19 mouse cellular contexts compared by ENCODE assay signal in genomic region chr2:30267466-30267865, GRCm38 (mm10). TPM values are rescaled to one million over a fixed set of nuclear protein-coding genes. Genes with fewer than 3 reads are reported as not detected.
A peak's percentile ranks its signal among the peaks of the same experiment; 100 is the strongest.
DNase-seq lines count a peak whose midpoint lies in the region; ATAC-seq and TF ChIP-seq lines count a peak whose summit lies in the region.
"Had no signal": no experiment of that assay in that cellular context is flagged by ENCODE, and none has a peak within 500 bp of the region (broad histone marks: within the 10 kb centered on the region; RNA-seq: fewer than 3 reads in every experiment).

No protein-coding gene starts in this region.

- no peak overlapping the region for H3K27ac ChIP-seq in forebrain, embryonic 12.5 days
- H3K27ac ChIP-seq in forebrain, embryonic 15.5 days (replicated peaks) = no peak overlapping the region
- peak overlapping the region; percentile 95 for H3K27ac ChIP-seq in kidney, embryonic 16.5 days (ENCODE audit: low read length)
- 0 out of 2 replicates have a peak overlapping the region, but pooled peaks have one; percentile 91 for H3K27ac ChIP-seq in cortical plate, adult 2 months (ENCODE audit: insufficient read depth, low read length)
- peak overlapping the region; percentile 91 for H3K27ac ChIP-seq in liver, postnatal 0 days (ENCODE audit: low read depth)

- no peak overlapping the region for H3K4me3 ChIP-seq in forebrain, embryonic 12.5 days (replicated peaks)
- no peak overlapping the region for H3K4me3 ChIP-seq in forebrain, embryonic 15.5 days
- no peak overlapping the region for H3K4me3 ChIP-seq in kidney, embryonic 16.5 days (ENCODE audit: low read length)
- H3K4me3 ChIP-seq in cortical plate, adult 2 months (ENCODE audit: insufficient read depth, low read length) = no peak overlapping the region
- H3K4me3 ChIP-seq in liver, postnatal 0 days (ENCODE audit: low read depth, low read length) = no peak overlapping the region
- H3K4me3 ChIP-seq: neural tube, embryonic 15.5 days had no signal

- no peak for TF ChIP-seq EP300 in liver, postnatal 0 days (IDR thresholded peaks at IDR 0.05; ENCODE audit: low read depth)

- no peak for ATAC-seq in forebrain, embryonic 12.5 days (ENCODE audit: low FRiP score)
- no peak for ATAC-seq in forebrain, embryonic 15.5 days (replicated peaks)
- ATAC-seq in kidney, embryonic 16.5 days (ENCODE audit: low FRiP score, low TSS enrichment) = no peak
- ATAC-seq in liver, postnatal 0 days = no peak

- 94% methylated on average over 2 of the region's 2 CpGs for WGBS in forebrain, embryonic 12.5 days
- WGBS in forebrain, embryonic 15.5 days = 93% methylated on average over 2 of the region's 2 CpGs
- WGBS in kidney, embryonic 16.5 days = 96% methylated on average over 2 of the region's 2 CpGs
- WGBS in liver, postnatal 0 days (ENCODE audit: insufficient replicate concordance) = 87% methylated on average over 2 of the region's 2 CpGs

- DNase-seq in kidney, postnatal 4 days = no peak
- no peak for DNase-seq in liver, postnatal 0 days
- no peak for DNase-seq in layer of hippocampus, postnatal 10 days (ENCODE audit: low spot score in 2 of 2)
- no peak for DNase-seq in layer of hippocampus, postnatal 36 days
- DNase-seq: adrenal gland, adult 2 months; cerebellum, postnatal 10 days; kidney, adult 8-10 months; thymus, postnatal 36 days had no signal

- no peak overlapping the region for H3K4me2 ChIP-seq in forebrain, embryonic 12.5 days
- no peak overlapping the region for H3K4me2 ChIP-seq in forebrain, embryonic 15.5 days (replicated peaks)
- peak overlapping the region; percentile 41; the same call in 1 of the 2 replicates for H3K4me2 ChIP-seq in kidney, embryonic 16.5 days (replicated peaks; ENCODE audit: low read depth, low read length)
- H3K4me2 ChIP-seq in liver, postnatal 0 days (ENCODE audit: low read depth, low read length) = peak overlapping the region; percentile 69; the same call in 1 of the 2 replicates
- H3K4me2 ChIP-seq: neural tube, embryonic 15.5 days had no signal

- peaks cover 24% of the 10 kb centered on the region for H3K4me1 ChIP-seq in forebrain, embryonic 12.5 days
- peaks cover 40% of the 10 kb centered on the region for H3K4me1 ChIP-seq in forebrain, embryonic 15.5 days
- peaks cover 35% of the 10 kb centered on the region for H3K4me1 ChIP-seq in kidney, embryonic 16.5 days (ENCODE audit: insufficient read depth, low read length)
- peaks cover 6% of the 10 kb centered on the region for H3K4me1 ChIP-seq in cortical plate, adult 2 months (ENCODE audit: control insufficient read depth, insufficient read depth, low read length)
- H3K4me1 ChIP-seq in liver, postnatal 0 days (ENCODE audit: insufficient read depth) = peaks cover 44% of the 10 kb centered on the region

- no peak for TF ChIP-seq POLR2A in cortical plate, adult 2 months (IDR thresholded peaks at IDR 0.05; ENCODE audit: extremely low read depth, insufficient read depth, low read length)

- H3K27me3 ChIP-seq in forebrain, embryonic 12.5 days = no peaks in the 10 kb centered on the region
- H3K27me3 ChIP-seq in forebrain, embryonic 15.5 days = no peaks in the 10 kb centered on the region
- no peaks in the 10 kb centered on the region for H3K27me3 ChIP-seq in kidney, embryonic 16.5 days (ENCODE audit: insufficient read depth, low read length)
- no peaks in the 10 kb centered on the region for H3K27me3 ChIP-seq in liver, postnatal 0 days (ENCODE audit: insufficient read depth, low read length)
- H3K27me3 ChIP-seq: neural tube, embryonic 15.5 days had no signal

- H3K9me3 ChIP-seq in forebrain, embryonic 12.5 days = no peaks in the 10 kb centered on the region
- no peaks in the 10 kb centered on the region for H3K9me3 ChIP-seq in forebrain, embryonic 15.5 days
- no peaks in the 10 kb centered on the region for H3K9me3 ChIP-seq in kidney, embryonic 16.5 days (ENCODE audit: low read length)
- no peaks in the 10 kb centered on the region for H3K9me3 ChIP-seq in liver, postnatal 0 days (ENCODE audit: low read length)
- H3K9me3 ChIP-seq: embryonic facial prominence, embryonic 10.5 days; neural tube, embryonic 15.5 days had no signal

- peaks cover 31% of the 10 kb centered on the region for H3K36me3 ChIP-seq in forebrain, embryonic 12.5 days (replicated peaks)
- H3K36me3 ChIP-seq in forebrain, embryonic 15.5 days = peaks cover 23% of the 10 kb centered on the region
- H3K36me3 ChIP-seq in kidney, embryonic 16.5 days (ENCODE audit: insufficient read depth, low read length) = peaks cover 10% of the 10 kb centered on the region
- H3K36me3 ChIP-seq in liver, postnatal 0 days (replicated peaks; ENCODE audit: insufficient read depth, low read length) = peaks cover 20% of the 10 kb centered on the region

- no peak for TF ChIP-seq CTCF in cortical plate, adult 2 months (IDR thresholded peaks at IDR 0.05; ENCODE audit: extremely low read depth, insufficient read depth, low read length)
- TF ChIP-seq CTCF in liver, postnatal 0 days (IDR thresholded peaks at IDR 0.05; ENCODE audit: low read depth) = no peak

- peak overlapping the region; percentile 17; the same call in 1 of the 2 replicates for H3K9ac ChIP-seq in forebrain, embryonic 12.5 days
- H3K9ac ChIP-seq in forebrain, embryonic 15.5 days (replicated peaks) = no peak overlapping the region
- no peak overlapping the region for H3K9ac ChIP-seq in kidney, embryonic 16.5 days (replicated peaks; ENCODE audit: low read length)
- H3K9ac ChIP-seq in liver, postnatal 0 days (replicated peaks) = no peak overlapping the region; the same call in 1 of the 2 replicates
- H3K9ac ChIP-seq: neural tube, embryonic 15.5 days had no signal

RNA-seq across cellular contexts. Expression of gene Phyhd1, which starts 1.5 kb away (rescaled TPM):
- 5.0 and 5.4 TPM in 2 replicates for polyA plus RNA-seq in forebrain, embryonic 12.5 days (2016; fragmentation: Nextera tagmentation; extraction: Ambion mirVana)
- polyA plus RNA-seq in forebrain, embryonic 15.5 days (2015; fragmentation: Nextera tagmentation; extraction: Ambion mirVana) = 7.9 and 8.5 TPM in 2 replicates
- polyA plus RNA-seq in kidney, embryonic 16.5 days (2015; fragmentation: Nextera tagmentation; extraction: Ambion mirVana) = 15.8 and 16.0 TPM in 2 replicates
- polyA plus RNA-seq in cortical plate, adult 2 months (2012; rRNA removed) = 32.2 and 34.1 TPM in 2 replicates
- polyA plus RNA-seq in liver, postnatal 0 days (2015; fragmentation: Nextera tagmentation; extraction: Ambion mirVana) = 19.3 and 23.2 TPM in 2 replicates
- 10 to 100 TPM; 16.9 to 19.2 TPM for total RNA-seq in layer of hippocampus, postnatal 10 days (2021)
- total RNA-seq in layer of hippocampus, postnatal 36 days (2021) = 10 to 100 TPM; 16.8 to 21.9 TPM

RNA-seq across cellular contexts. Expression of gene Gm28038, which starts 13.4 kb away (rescaled TPM):
- polyA plus RNA-seq in forebrain, embryonic 12.5 days (2016; fragmentation: Nextera tagmentation; extraction: Ambion mirVana) = not detected in 2 replicates
- polyA plus RNA-seq in forebrain, embryonic 15.5 days (2015; fragmentation: Nextera tagmentation; extraction: Ambion mirVana) = not detected in 2 replicates
- not detected in 2 replicates for polyA plus RNA-seq in kidney, embryonic 16.5 days (2015; fragmentation: Nextera tagmentation; extraction: Ambion mirVana)
- not detected in 2 replicates for polyA plus RNA-seq in cortical plate, adult 2 months (2012; rRNA removed)
- polyA plus RNA-seq in liver, postnatal 0 days (2015; fragmentation: Nextera tagmentation; extraction: Ambion mirVana) = not detected in 2 replicates
- total RNA-seq in layer of hippocampus, postnatal 10 days (2021) = not detected
- total RNA-seq in layer of hippocampus, postnatal 36 days (2021) = not detected
- total RNA-seq: adrenal gland, adult 2 months; layer of hippocampus, adult 8-10 months; midbrain, postnatal 0 days had no signal
- polyA plus RNA-seq: adrenal gland, adult 2 months; embryonic facial prominence, embryonic 10.5 days; heart, embryonic 14.5 days; hindbrain, embryonic 11.5 days; limb, embryonic 11.5 days; midbrain, postnatal 0 days; neural tube, embryonic 15.5 days had no signal

RNA-seq across cellular contexts. Expression of gene Dolk, which starts 18.7 kb away (rescaled TPM):
- polyA plus RNA-seq in forebrain, embryonic 12.5 days (2016; fragmentation: Nextera tagmentation; extraction: Ambion mirVana) = 25.4 and 25.6 TPM in 2 replicates
- 31.4 and 34.1 TPM in 2 replicates for polyA plus RNA-seq in forebrain, embryonic 15.5 days (2015; fragmentation: Nextera tagmentation; extraction: Ambion mirVana)
- polyA plus RNA-seq in kidney, embryonic 16.5 days (2015; fragmentation: Nextera tagmentation; extraction: Ambion mirVana) = 42.6 and 44.2 TPM in 2 replicates
- polyA plus RNA-seq in cortical plate, adult 2 months (2012; rRNA removed) = 16.7 and 16.9 TPM in 2 replicates
- polyA plus RNA-seq in liver, postnatal 0 days (2015; fragmentation: Nextera tagmentation; extraction: Ambion mirVana) = 14.0 and 14.1 TPM in 2 replicates
- total RNA-seq in layer of hippocampus, postnatal 10 days (2021) = 10 to 100 TPM; 23.8 to 24.4 TPM
- 10 to 100 TPM; 20.9 to 22.2 TPM for total RNA-seq in layer of hippocampus, postnatal 36 days (2021)

RNA-seq across cellular contexts. Expression of gene Nup188, which starts 18.7 kb away (rescaled TPM):
- 42.3 and 47.0 TPM in 2 replicates for polyA plus RNA-seq in forebrain, embryonic 12.5 days (2016; fragmentation: Nextera tagmentation; extraction: Ambion mirVana)
- polyA plus RNA-seq in forebrain, embryonic 15.5 days (2015; fragmentation: Nextera tagmentation; extraction: Ambion mirVana) = 22.0 and 23.5 TPM in 2 replicates
- polyA plus RNA-seq in kidney, embryonic 16.5 days (2015; fragmentation: Nextera tagmentation; extraction: Ambion mirVana) = 37.6 and 47.9 TPM in 2 replicates
- polyA plus RNA-seq in cortical plate, adult 2 months (2012; rRNA removed) = 15.7 and 16.5 TPM in 2 replicates
- polyA plus RNA-seq in liver, postnatal 0 days (2015; fragmentation: Nextera tagmentation; extraction: Ambion mirVana) = 6.2 and 7.5 TPM in 2 replicates
- total RNA-seq in layer of hippocampus, postnatal 10 days (2021) = 10 to 100 TPM; 24.6 to 30.1 TPM
- 10 to 100 TPM; 21.1 to 23.4 TPM for total RNA-seq in layer of hippocampus, postnatal 36 days (2021)

RNA-seq across cellular contexts. Expression of gene Gm28035, which starts 27.1 kb away (rescaled TPM):
- 0.29 and 0.64 TPM in 2 replicates for polyA plus RNA-seq in forebrain, embryonic 12.5 days (2016; fragmentation: Nextera tagmentation; extraction: Ambion mirVana)
- 0.64 and 0.70 TPM in 2 replicates for polyA plus RNA-seq in forebrain, embryonic 15.5 days (2015; fragmentation: Nextera tagmentation; extraction: Ambion mirVana)
- 0.45 TPM in 2 replicates for polyA plus RNA-seq in kidney, embryonic 16.5 days (2015; fragmentation: Nextera tagmentation; extraction: Ambion mirVana)
- 17.7 and 18.5 TPM in 2 replicates for polyA plus RNA-seq in cortical plate, adult 2 months (2012; rRNA removed)
- 0.14 and 0.18 TPM in 2 replicates for polyA plus RNA-seq in liver, postnatal 0 days (2015; fragmentation: Nextera tagmentation; extraction: Ambion mirVana)
- total RNA-seq in layer of hippocampus, postnatal 10 days (2021) = 1 to 10 TPM; 5.8 to 7.2 TPM
- total RNA-seq in layer of hippocampus, postnatal 36 days (2021) = 10 to 100 TPM in 1 of 2 experiments, 1 to 10 TPM in 1; 9.2 to 11.1 TPM

Comparison
In these comparisons a context has a peak if more than half of its experiments do, and no peak if none do; other contexts are left out.
1. H3K27ac ChIP-seq: peak in kidney, embryonic 16.5 days (single experiment), cortical plate, adult 2 months (single experiment) and liver, postnatal 0 days (single experiment); none in forebrain, embryonic 12.5 days (single experiment) and forebrain, embryonic 15.5 days (single experiment).
2. H3K4me2 ChIP-seq: peak in kidney, embryonic 16.5 days (single experiment) and liver, postnatal 0 days (single experiment); none in forebrain, embryonic 12.5 days (single experiment) and forebrain, embryonic 15.5 days (single experiment).